Mouse (Mus musculus): ENCODE data around the gene Gm20441.
"Not testable (repeated sequence)": the region's sequence is repeated elsewhere in the genome, so short reads cannot be mapped to it uniquely, and the experiment has no call there.

Gene Gm20441

GRCm38 (mm10) chr10:75790773-75791172 lies 10.0 kb upstream of the Gm20441 start:
- CTCF ChIA-PET = interaction anchor here in 3 of 4 experiments (0.6 to 2.1 kb wide), 6 partner anchors 8 to 146 kb away, joined by 3 to 10 read pairs (median 5); partner anchors contain the start of genes Gm20441 (in 1 of the 3) and Gstt3 (in 1 of the 3)
- POLR2A ChIA-PET = interaction anchor here (0.6 to 1.6 kb wide), 6 partner anchors 10 to 47 kb away, joined by 3 to 5 read pairs (median 4); partner anchors contain the start of genes Ddt (in 2 of the 4), Gm20441 (in 1 of the 4) and Gstt2 (in 1 of the 4)

DNA sequence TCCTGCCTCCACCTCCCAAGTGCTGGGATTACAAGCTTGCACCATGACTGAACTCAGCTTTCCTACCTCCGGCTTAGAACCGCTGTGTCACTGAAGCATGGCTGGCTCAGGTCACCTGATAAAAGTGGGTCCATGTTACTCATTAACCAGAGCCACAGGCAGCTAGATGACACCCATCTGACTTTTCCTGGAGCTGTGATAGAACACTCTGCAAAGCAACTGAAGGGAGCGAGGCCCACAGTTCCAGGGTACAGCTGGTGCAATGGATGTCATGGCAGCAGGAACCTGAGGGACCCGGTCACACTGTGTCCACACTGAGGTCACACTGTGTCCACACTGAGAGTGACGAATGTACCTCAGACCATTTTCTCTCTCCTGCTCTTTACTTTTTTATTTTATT lies 9.1 kb upstream of the Gm20441 start:
- ChIA-PET CTCF (interaction anchor here in 2 of 4 experiments (0.6 to 1.5 kb wide), 2 partner anchors 17 to 42 kb away, joined by 3 to 12 read pairs; no protein-coding TSS in a partner anchor), POLR2A (interaction anchor here in 2 of 4 experiments (1.0 to 1.7 kb wide), 5 partner anchors 9 to 147 kb away, joined by 3 to 6 read pairs (median 5); partner anchors contain the start of genes Gstt1 (in 2 of the 2), Ddt (in 1 of the 2), Gm20441 (in 1 of the 2) and Gstt3 (in 1 of the 2))

DNA sequence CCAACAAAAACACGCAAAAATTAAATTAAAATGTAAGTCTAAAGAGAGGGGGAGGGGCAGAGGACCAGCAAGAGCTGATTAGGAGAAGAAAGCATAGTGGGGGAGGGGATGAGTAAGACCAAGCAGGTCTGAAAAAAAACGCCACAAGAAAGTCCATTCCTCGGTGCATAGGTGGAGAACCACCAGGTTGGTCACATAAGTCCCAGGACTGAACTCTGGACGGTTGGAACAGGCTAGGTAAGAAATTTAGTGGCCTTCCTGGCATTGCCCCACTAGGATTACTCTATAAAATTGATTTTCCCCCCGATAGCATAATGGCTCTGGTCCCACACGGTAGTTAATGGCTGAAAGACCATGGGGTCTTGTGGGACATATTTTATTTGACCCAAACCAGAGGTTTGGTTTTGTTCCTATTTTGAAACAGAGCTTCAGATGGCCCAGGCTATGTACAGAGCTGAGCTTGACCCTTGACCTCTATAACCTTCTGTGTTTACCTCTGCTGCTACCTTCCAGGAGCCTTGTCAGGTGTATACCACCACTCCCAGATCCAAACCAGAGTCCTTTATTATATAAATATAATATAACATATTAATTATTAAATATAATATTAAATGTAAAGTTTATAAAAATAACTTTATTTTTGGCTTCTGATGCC lies 8.5 kb upstream of the Gm20441 start:
- POLR2A ChIA-PET = interaction anchor here in 3 of 4 experiments (0.5 to 1.7 kb wide), 10 partner anchors 9 to 449 kb away, joined by 3 to 7 read pairs (median 4); partner anchors contain the start of genes Gstt1 (in 2 of the 3), Gm20441 (in 1 of the 3) and Gstt3 (in 1 of the 3)
- CTCF ChIA-PET = interaction anchor here in 3 of 4 experiments (0.7 to 1.5 kb wide), 3 partner anchors 43 to 313 kb away, joined by 3 to 5 read pairs (median 5); no protein-coding TSS in a partner anchor

DNA sequence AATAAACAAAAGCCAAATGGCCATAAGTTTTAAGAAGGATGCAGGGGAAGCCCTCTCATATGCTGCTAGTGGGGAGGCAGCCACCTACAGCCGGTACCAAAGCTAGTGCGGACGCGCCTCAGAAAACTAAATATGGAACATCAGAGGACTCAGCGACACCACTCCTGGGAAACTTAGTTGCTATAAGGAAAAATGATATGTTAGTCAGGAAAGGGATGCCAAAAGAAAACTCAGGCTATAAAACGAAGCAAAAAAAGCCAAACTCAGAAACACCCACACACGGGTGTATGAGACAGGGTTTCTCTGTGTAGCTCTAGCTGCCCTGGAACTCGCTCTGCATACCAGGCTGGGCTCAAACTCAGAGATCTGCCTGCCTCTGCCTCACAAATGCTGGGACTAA lies 7.5 kb upstream of the Gm20441 start:
- POLR2A ChIA-PET = interaction anchor here in 2 of 4 experiments (0.7 to 1.7 kb wide), 4 partner anchors 8 to 471 kb away, joined by 3 to 6 read pairs (median 4); partner anchors contain the start of genes Gm20441 (in 1 of the 2) and Gstt3 (in 1 of the 2)
- CTCF ChIA-PET = interaction anchor here in 2 of 4 experiments (0.7 to 0.9 kb wide), 2 partner anchors 314 to 330 kb away, joined by 3 to 5 read pairs; no protein-coding TSS in a partner anchor

- POLR2A ChIA-PET = interaction anchor here in 1 of 4 experiments (2.7 kb wide), 1 partner anchor 12 kb away, joined by 10 read pairs; the partner anchor contains the start of gene Ddt
- CTCF ChIA-PET = no interaction called here
Observed at GRCm38 (mm10) chr10:75785442-75785841, 4.7 kb upstream of the Gm20441 start.

GRCm38 (mm10) chr10:75779206-75780174 lies 1.3 kb downstream of the Gm20441 start:
- POLR2A ChIA-PET = interaction anchor here (0.6 to 2.4 kb wide), 25 partner anchors 9 to 248 kb away, joined by 3 to 28 read pairs (median 4); partner anchors contain the start of genes Cabin1 (in 2 of the 4), Gstt2 (in 1 of the 4) and Smarcb1 (in 1 of the 4)
- CTCF ChIA-PET = interaction anchor here in 3 of 4 experiments (0.6 to 2.0 kb wide), 15 partner anchors 12 to 193 kb away, joined by 3 to 14 read pairs (median 4); partner anchors contain the start of genes Gstt1 (in 1 of the 3) and Gstt2 (in 1 of the 3)

- CTCF ChIA-PET = interaction anchor here in 2 of 4 experiments (0.8 to 1.8 kb wide), 4 partner anchors 13 to 69 kb away, joined by 3 to 4 read pairs (median 4); no protein-coding TSS in a partner anchor
- POLR2A ChIA-PET = interaction anchor here in 2 of 4 experiments (0.6 to 2.3 kb wide), 5 partner anchors 14 to 210 kb away, joined by 3 to 11 read pairs (median 3); partner anchors contain the start of gene Cabin1 (in 1 of the 2)
Observed at GRCm38 (mm10) chr10:75777885-75778284, 2.9 kb downstream of the Gm20441 start.

GRCm38 (mm10) chr10:75776562-75776961 lies 4.2 kb downstream of the Gm20441 start:
- POLR2A ChIA-PET = interaction anchor here in 2 of 4 experiments (1.0 to 2.3 kb wide), 2 partner anchors 12 to 15 kb away, joined by 4 to 11 read pairs; partner anchors contain the start of gene Cabin1 (in 1 of the 2)
- CTCF ChIA-PET = interaction anchor here in 2 of 4 experiments (0.6 kb wide), 2 partner anchors 250 to 461 kb away, joined by 4 to 5 read pairs; partner anchors contain the start of gene Prmt2 (in 1 of the 2)

GRCm38 (mm10) chr10:75774587-75774986 lies 6.2 kb downstream of the Gm20441 start:
- POLR2A ChIA-PET = interaction anchor here in 2 of 4 experiments (0.8 to 3.5 kb wide), 8 partner anchors 8 to 157 kb away, joined by 3 to 77 read pairs (median 24); partner anchors contain the start of genes Cabin1 (in 2 of the 2) and Gstt2 (in 1 of the 2)

GRCm38 (mm10) chr10:75774102-75774501 lies 6.7 kb downstream of the Gm20441 start:
- ChIA-PET POLR2A (interaction anchor here in 3 of 4 experiments (0.8 to 3.5 kb wide), 29 partner anchors 8 to 188 kb away, joined by 3 to 77 read pairs (median 7); partner anchors contain the start of genes Cabin1 (in 3 of the 3), Mif (in 2 of the 3), Gm867 (in 1 of the 3) and Gstt1 (in 1 of the 3)), CTCF (interaction anchor here in 3 of 4 experiments (1.2 to 2.9 kb wide), 14 partner anchors 9 to 188 kb away, joined by 3 to 40 read pairs (median 4); partner anchors contain the start of gene Cabin1 (in 3 of the 3))

More at GRCm38 (mm10) chr10:75774587-75774986, 6.2 kb downstream of the Gm20441 start:
- CTCF ChIA-PET = interaction anchor here in 3 of 4 experiments (1.7 to 2.9 kb wide), 4 partner anchors 10 to 59 kb away, joined by 6 to 40 read pairs (median 17); partner anchors contain the start of gene Cabin1 (in 3 of the 3)

DNA sequence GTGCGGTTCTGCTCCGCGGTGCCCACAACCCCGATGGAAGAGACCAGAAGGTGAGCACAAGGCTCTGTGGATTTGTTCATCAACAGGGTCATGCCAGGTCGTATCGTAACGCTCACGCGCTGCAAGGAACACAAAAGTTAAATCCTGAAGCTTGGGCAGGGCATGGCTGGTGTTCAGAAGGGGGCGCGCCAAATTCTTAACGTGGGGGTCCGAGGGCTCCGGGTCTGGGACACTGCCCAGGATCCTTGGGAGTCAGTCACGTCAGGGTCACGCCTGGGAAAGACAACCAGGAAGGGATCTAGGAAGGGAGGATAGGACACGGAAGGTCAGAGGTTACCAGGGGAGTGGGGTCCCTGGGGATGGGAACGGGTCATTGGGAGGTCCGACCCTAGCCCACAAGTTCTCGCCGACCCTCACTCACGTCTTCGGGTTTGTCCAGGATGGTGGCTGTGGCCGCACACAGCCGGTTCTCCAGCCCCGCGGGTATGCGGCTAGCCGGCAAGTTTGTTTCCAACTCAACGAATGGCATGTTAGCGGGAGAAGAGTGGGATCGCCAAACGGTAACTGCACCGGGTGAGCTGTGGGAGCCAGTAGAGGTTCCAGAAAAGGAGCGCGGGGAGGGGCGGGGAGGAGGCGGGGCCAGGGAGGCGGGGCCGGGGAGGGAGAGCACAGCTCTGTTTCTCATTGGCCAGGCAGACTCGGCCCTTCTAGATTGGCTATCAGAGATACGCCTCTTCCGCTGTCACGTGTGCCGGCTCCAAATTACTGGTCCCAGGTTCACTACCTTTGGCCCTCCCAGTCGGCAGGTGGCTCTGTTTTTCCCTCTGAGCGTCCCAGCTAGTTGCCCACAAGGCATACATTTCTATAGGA lies 7.7 kb downstream of the Gm20441 start, which contains the start of gene Ddt:
Gene Ddt (minus strand): TSS at position 620 of the 870 bp plus-strand sequence.
- CTCF ChIA-PET = interaction anchor here (0.5 to 2.9 kb wide), 41 partner anchors 8 to 518 kb away, joined by 3 to 40 read pairs (median 4); partner anchors contain the start of genes Cabin1 (in 4 of the 4), Gstt1 (in 2 of the 4), Derl3 (in 1 of the 4) and Gstt2 (in 1 of the 4)
- POLR2A ChIA-PET = interaction anchor here (0.5 to 3.5 kb wide), 106 partner anchors 8 to 1424 kb away, joined by 3 to 77 read pairs (median 4); partner anchors contain the start of genes Cabin1 (in 3 of the 4), Gstt2 (in 3 of the 4), Mif (in 3 of the 4) and Gm20441 (in 2 of the 4)

DNA sequence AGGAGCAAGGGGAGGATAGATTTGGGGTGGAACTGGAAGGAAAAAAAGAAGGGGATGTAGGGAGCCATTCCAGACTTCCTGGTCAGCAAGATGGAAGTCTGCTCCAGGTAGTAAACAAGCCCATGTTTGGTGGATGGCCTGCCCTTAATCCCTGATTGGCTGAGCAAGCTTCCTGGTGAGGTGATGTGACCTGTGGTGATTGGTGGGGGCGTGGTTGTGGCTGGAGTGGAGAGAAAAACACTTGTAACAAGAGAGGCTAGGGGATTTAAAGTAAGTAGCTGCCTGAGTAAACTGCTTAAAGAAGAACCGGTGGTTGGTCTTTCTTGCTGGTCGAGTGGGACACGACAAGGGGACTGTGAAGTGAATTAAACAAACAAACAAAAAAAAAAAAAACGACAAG lies 13.0 kb downstream of the Gm20441 start:
- POLR2A ChIA-PET = interaction anchor here in 3 of 4 experiments (0.6 to 1.6 kb wide), 4 partner anchors 12 to 68 kb away, joined by 3 to 10 read pairs (median 4); partner anchors contain the start of gene Gstt1 (in 1 of the 3)
- CTCF ChIA-PET = not testable (repeated sequence)

- ChIA-PET POLR2A (interaction anchor here in 2 of 4 experiments (0.6 to 1.2 kb wide), 5 partner anchors 7 to 201 kb away, joined by 3 read pairs; no protein-coding TSS in a partner anchor), CTCF (interaction anchor here in 2 of 4 experiments (0.6 to 1.1 kb wide), 4 partner anchors 65 to 260 kb away, joined by 3 to 4 read pairs (median 4); no protein-coding TSS in a partner anchor)
Observed at GRCm38 (mm10) chr10:75766856-75767255, 13.9 kb downstream of the Gm20441 start.

GRCm38 (mm10) chr10:75764519-75765473 lies 16.0 kb downstream of the Gm20441 start:
- POLR2A ChIA-PET = interaction anchor here (0.5 to 4.4 kb wide), 81 partner anchors 8 to 701 kb away, joined by 3 to 77 read pairs (median 4); partner anchors contain the start of genes Ddt (in 3 of the 4), Gm20441 (in 3 of the 4), Gstt1 (in 3 of the 4) and Mif (in 3 of the 4)
- CTCF ChIA-PET = interaction anchor here (0.6 to 2.3 kb wide), 60 partner anchors 8 to 1552 kb away, joined by 3 to 40 read pairs (median 5); partner anchors contain the start of genes Ddt (in 4 of the 4), Gstt2 (in 3 of the 4), Gm20441 (in 2 of the 4) and Mif (in 2 of the 4)

Measured in embryonic stem cell, embryonic (primary cell).